Mouse (Mus musculus): ENCODE measurements around the gene Gmfg. TPM values are rescaled to one million over a fixed set of nuclear protein-coding genes. Genes with fewer than 3 reads are reported as not detected.

Gmfg gene
- polyA plus RNA-seq, 1 experiment, result 3.3 TPM

DNA sequence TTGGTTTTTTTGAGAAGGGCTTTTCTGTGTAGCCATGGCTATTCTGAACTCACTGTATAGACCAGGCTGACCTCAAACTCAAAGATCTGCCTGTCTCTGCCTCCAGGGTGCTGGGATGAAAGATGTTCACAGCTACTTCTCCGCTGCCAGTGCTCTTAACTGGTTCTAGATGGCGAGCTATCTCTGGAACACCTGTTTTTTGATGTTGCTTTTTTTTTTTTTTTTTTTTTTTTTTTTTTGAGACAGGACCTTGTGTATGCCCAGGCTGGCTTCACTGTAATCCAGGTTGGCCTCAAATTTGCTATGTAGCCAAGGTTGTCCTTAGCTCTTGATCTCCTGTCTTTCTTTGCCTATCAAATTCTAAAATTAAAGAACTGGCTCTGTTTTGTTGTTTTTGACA is 1.5 kb downstream of the Gmfg start:
- TF ChIP-seq POLR2A (IDR thresholded peaks at IDR 0.05; ENCODE audit: borderline replicate concordance, extremely low read depth, insufficient read depth, insufficient read length, poor library complexity, severe bottlenecking) (no peak), CTCF (IDR thresholded peaks at IDR 0.05; ENCODE audit: borderline replicate concordance, extremely low read depth, insufficient read depth, insufficient read length) (no peak)
- DNase-seq (ENCODE audit: low read depth), result no peak

DNA sequence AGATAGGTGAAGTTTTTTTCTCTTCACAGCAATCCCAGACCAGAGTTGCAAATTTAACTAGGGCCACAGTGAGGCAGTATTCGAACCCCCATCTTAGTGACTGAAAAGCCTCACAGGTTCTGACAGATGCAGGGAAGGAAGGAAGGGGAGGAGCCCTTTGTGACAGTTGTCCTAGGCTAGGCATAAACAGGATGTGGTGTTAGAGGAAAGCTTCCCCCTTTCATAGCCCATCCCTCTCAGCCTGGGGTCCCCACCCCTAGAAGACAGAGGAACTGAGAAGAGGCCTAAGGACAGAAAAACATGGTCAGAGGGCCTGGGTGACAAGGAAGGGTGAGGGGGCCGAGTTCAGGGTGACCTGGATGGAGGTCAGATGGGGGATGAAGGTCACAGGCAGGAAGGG is 3.5 kb downstream of the Gmfg start:
- TF ChIP-seq CTCF (IDR thresholded peaks at IDR 0.05; ENCODE audit: borderline replicate concordance, extremely low read depth, insufficient read depth, insufficient read length) (no peak), POLR2A (IDR thresholded peaks at IDR 0.05; ENCODE audit: borderline replicate concordance, extremely low read depth, insufficient read depth, insufficient read length, poor library complexity, severe bottlenecking) (no peak)
- DNase-seq (ENCODE audit: low read depth), result no peak

DNA sequence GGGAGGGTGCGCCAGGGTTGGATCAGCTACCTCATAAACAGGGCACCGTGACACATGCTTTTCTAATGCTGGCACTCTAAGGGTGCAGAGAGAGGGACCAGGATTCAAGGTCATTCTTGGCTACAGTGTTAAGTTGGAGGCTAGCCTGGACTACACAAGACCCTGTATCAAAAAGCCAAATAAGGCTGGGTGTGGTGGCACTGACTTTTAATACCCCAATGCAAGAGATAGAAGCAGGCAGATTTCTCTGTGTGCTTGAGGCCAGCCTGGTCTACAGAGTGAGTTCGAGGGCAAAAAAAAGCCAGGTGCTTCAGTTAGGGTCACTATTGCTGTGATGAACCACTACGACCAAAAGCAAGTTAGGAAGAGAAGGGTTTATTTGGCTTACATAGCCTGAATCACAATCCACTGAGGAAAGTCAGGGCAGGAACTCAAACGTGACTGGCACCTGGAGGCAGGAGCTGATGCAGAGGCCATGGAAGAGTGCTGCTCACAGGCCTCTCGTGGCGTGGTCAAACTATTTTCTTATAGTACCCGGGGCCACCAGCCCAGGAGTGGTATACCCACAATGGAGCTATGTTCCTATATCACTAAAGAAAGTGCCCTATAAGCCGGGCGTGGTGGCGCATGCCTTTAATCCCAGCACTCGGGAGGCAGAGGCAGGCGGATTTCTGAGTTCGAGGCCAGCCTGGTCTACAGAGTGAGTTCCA is 4.7 kb downstream of the Gmfg start:
- no peak for TF ChIP-seq CTCF (IDR thresholded peaks at IDR 0.05; ENCODE audit: borderline replicate concordance, extremely low read depth, insufficient read depth, insufficient read length)
- no peak for TF ChIP-seq POLR2A (IDR thresholded peaks at IDR 0.05; ENCODE audit: borderline replicate concordance, extremely low read depth, insufficient read depth, insufficient read length, poor library complexity, severe bottlenecking)
- DNase-seq (ENCODE audit: low read depth), result no peak

DNA sequence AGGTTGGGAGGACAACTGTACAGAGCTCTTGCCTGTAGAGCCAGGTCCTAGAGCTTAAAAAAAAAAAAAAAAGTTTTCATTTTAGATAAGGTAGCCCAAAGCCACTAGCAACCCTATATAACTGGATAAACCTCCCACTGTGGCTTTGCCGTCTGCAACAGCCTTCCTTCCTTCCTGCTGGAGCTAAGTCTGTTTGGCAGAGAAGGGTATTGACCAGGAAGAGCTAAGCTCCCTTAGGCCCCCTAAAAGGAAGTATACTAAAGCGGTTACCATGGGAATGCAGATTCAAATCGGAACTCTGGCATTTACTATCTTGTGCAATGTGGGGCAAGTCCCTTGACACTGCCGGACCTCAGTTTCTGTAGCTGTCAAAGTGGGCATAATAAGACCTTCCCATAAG is 5.4 kb downstream of the Gmfg start:
- no peak for DNase-seq (ENCODE audit: low read depth)
- TF ChIP-seq POLR2A (IDR thresholded peaks at IDR 0.05; ENCODE audit: borderline replicate concordance, extremely low read depth, insufficient read depth, insufficient read length, poor library complexity, severe bottlenecking) (no peak), CTCF (IDR thresholded peaks at IDR 0.05; ENCODE audit: borderline replicate concordance, extremely low read depth, insufficient read depth, insufficient read length) (no peak)

DNA sequence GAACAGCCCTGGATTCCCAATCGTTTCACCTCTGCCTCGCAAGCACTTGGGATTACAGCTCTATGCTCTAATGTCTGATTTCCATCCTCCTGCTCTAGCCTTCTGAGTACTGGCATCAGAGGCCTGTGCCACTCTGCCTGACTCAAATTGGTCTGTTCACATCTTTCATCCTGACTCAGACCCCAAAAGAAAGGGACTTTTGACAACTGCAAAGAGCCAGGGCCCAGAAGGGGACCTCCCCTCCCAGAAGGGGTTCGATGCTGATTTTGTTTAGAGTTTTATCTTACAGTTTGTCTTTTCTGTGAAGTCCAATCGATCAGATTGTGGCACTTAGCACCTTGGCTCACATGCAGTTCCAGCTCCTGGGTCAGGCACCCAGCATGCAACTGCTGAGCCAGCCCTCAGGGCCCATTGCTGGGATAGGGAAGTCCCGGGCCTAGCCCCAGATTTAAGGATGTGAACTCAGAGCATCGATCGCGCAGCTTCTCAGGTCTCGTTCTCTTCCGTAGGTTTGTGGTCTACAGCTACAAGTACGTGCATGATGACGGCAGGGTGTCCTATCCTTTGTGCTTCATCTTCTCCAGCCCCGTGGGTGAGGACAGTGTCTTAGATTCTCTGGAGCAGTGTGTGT is 7.2 kb downstream of the Gmfg start:
- TF ChIP-seq POLR2A (IDR thresholded peaks at IDR 0.05; ENCODE audit: borderline replicate concordance, extremely low read depth, insufficient read depth, insufficient read length, poor library complexity, severe bottlenecking) (no peak), CTCF (IDR thresholded peaks at IDR 0.05; ENCODE audit: borderline replicate concordance, extremely low read depth, insufficient read depth, insufficient read length) (no peak)
- no peak for DNase-seq (ENCODE audit: low read depth)

DNA sequence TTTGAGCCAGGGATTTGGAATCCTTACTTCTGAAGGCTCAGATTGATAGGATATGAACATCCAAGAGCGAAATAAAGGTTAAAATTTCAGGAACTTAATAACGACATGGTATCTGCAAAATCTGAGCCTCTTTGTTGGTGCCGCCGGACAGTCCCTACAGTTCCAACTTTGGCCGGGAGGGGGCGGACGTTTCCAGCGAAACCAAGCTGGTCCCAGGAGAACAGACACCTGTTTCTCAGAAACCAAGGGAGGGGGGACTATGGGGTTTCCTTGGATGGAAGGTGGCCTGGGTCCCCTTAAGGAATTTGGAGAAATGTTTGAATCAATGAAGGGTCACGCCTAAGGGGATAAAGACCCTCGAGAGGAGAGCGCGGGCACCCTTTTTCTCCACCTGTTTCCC is 9.2 kb downstream of the Gmfg start:
- DNase-seq (ENCODE audit: low read depth), result peak; percentile 79
- TF ChIP-seq CTCF (IDR thresholded peaks at IDR 0.05; ENCODE audit: borderline replicate concordance, extremely low read depth, insufficient read depth, insufficient read length) (peak; percentile 94), POLR2A (IDR thresholded peaks at IDR 0.05; ENCODE audit: borderline replicate concordance, extremely low read depth, insufficient read depth, insufficient read length, poor library complexity, severe bottlenecking) (no peak)

DNA sequence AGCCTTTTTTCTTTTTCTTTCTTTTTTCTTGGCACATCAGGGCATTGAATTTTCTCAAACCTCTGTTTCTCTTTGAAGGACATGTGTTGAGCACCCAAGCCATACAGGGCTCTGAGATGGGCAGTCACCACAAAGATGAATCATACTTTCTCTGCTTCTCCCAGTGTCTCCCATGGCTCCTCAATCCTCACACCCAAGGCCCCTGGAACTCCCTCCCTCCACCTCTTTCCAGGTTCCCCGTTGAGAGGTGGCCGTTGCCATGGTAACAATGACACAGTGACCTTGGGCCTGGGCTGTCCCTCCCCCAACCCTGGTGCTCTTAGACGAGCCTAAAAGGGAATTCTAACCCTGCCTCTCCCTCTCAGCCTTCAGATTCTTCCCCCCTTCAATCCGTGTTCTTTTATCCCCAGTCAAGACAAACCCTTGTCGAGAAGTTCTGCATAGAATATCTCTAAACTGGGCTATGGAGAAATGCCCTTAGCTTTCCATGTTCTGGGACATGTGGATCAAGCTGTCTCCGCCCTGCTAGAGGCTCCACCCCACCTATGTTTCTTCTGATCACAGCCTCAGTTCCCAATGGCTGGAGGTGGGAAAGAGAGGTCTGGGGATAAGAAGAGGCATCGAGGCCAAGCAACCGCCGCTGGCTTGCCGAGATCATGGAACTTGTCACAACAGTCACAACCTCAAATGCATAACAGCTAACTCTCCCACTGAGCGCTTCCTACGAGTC is 10.0 kb downstream of the Gmfg start:
- TF ChIP-seq CTCF (IDR thresholded peaks at IDR 0.05; ENCODE audit: borderline replicate concordance, extremely low read depth, insufficient read depth, insufficient read length) (no peak), POLR2A (IDR thresholded peaks at IDR 0.05; ENCODE audit: borderline replicate concordance, extremely low read depth, insufficient read depth, insufficient read length, poor library complexity, severe bottlenecking) (no peak)
- DNase-seq (ENCODE audit: low read depth), result no peak

DNA sequence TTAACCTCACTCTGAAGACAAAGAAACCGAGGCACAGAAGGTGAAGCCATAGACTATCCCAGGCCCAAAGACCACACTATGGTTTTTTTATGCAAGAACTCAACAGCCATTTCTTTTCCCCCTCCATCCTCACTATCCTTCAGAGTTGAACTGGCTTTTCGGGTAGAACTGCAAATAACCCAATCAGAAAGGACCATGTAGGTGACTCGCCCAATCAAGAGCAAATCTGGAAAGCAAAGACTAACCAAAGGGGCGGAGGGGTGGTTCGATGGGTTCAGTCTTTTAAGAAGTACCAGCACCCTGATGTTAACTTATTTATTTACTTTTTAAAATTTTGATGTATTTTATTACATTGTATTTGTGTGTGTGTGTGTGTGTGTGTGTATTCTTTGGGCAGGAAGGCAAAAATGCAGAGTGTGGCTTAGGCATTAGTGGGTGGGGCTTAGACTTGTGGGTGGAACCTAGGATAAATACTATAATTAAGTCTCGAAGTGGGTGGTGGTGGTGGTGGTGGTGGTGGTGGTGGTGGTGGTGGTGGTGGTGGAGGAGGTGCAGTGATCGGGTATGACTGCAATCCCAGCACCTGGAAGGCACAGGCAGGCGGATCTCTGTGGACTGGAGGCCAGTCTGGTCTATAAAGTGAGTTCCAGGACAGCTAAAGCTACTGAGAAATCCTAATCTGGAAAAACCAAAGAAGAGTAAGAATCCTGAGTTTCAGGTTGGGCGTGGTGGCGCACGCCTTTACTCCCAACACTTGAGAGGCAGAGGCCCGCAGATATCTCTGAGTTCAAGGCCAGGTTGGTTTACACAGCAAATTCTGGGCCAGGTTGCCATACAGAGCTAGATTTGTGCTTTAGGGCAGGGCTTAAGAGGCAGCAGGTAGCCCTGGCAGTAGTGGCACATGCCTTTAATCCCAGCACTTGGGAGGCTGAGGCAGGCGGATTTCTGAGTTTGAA is 10.9 kb downstream of the Gmfg start:
- no peak for DNase-seq (ENCODE audit: low read depth)
- no peak for TF ChIP-seq CTCF (IDR thresholded peaks at IDR 0.05; ENCODE audit: borderline replicate concordance, extremely low read depth, insufficient read depth, insufficient read length)
- TF ChIP-seq POLR2A (IDR thresholded peaks at IDR 0.05; ENCODE audit: borderline replicate concordance, extremely low read depth, insufficient read depth, insufficient read length, poor library complexity, severe bottlenecking), result no peak

DNA sequence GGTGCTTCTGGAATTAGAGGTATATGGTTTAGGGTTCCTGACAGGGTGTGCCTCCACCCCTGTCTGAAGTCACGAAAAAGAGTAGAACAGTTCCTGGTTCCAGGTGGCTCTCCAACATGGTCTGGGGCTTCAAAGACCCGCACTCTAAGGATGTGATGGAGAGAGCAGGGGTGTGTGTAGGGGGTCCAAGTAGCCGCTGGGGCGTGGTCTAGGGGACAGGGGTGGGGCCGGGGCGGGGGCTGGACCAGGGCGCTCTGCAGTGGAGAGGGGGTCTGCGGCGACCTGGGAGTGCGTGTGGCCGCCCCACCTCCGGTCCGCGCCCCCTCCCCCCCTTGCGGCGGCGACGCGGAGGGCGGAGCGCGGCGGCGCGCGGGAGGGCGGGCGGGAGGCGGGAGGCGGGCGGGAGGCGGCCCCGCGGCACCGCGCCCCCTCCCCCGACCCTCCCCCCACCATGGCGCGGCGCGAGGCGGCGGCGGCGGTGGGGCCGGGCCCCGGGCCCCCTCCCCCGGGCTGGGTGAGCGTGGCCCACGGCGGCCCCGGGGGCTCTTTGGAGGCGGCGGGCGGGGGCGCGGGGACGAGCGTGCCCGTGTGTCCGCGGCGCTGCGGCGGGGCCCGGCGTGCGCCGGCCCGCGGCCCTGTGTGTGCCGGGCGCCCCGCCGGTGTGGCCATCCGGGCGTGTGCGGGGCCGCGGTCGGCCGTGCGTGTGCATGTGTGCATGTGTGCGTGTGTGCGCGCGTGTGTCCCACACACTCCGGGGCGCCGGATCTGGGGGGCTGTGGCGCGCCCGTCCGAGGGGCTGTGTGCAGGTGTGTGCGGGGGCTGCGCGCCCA is 14.5 kb downstream of the Gmfg start, which contains the start of gene Lrfn1:
Lrfn1 (plus strand) TSS at position 450 of the 830 bp plus-strand sequence.
- peak; percentile 54 for DNase-seq (ENCODE audit: low read depth)
- TF ChIP-seq CTCF (IDR thresholded peaks at IDR 0.05; ENCODE audit: borderline replicate concordance, extremely low read depth, insufficient read depth, insufficient read length) (no peak), POLR2A (IDR thresholded peaks at IDR 0.05; ENCODE audit: borderline replicate concordance, extremely low read depth, insufficient read depth, insufficient read length, poor library complexity, severe bottlenecking) (no peak)
